Mouse (Mus musculus) forebrain, postnatal 0 days (tissue): ENCODE measurements around the gene Rbms2. TPM values are rescaled to one million over a fixed set of nuclear protein-coding genes. Genes with fewer than 3 reads are reported as not detected.
"Not testable (repeated sequence)": the region's sequence is repeated elsewhere in the genome, so short reads cannot be mapped to it uniquely, and the experiment has no call there.

ENCODE experiments used
- ATAC-seq: fragments of 200-750 bp; cut with Nextera tagmentation; 2 replicates; pipeline ENCODE4 v1.8.0; 2017; ENCODE audit warnings: mild to moderate bottlenecking, moderate library complexity
- DNase-seq: peaks from one replicate; pipeline ENCODE4 v3.0.0-alpha.2; 2015
- H3K27ac ChIP-seq: fragments of 300-500 bp; sonication (generic); 2 replicates; pipeline ENCODE4 v1.5.1; 2014; ENCODE audit warnings: low read depth, mild to moderate bottlenecking, antibody characterized with exemption, low read length, moderate library complexity, mixed read lengths
- H3K27me3 ChIP-seq: fragments of 300-500 bp; sonication (generic); 2 replicates; pipeline ENCODE4 v1.6.1; 2014; ENCODE audit warnings: mild to moderate bottlenecking, low read length, mixed read lengths; ENCODE audit not compliant: insufficient read depth
- H3K36me3 ChIP-seq: fragments of 300-500 bp; sonication (generic); 2 replicates; pipeline ENCODE4 v1.6.1; 2014; ENCODE audit warnings: mild to moderate bottlenecking, moderate library complexity; ENCODE audit not compliant: insufficient read depth
- H3K4me1 ChIP-seq: fragments of 300-500 bp; sonication (generic); 2 replicates; pipeline ENCODE4 v1.6.1; 2014; ENCODE audit warnings: antibody characterized with exemption; ENCODE audit not compliant: insufficient read depth
- H3K4me2 ChIP-seq: fragments of 300-500 bp; sonication (generic); 2 replicates; pipeline ENCODE4 v1.6.1; 2014; ENCODE audit warnings: low read depth, mild to moderate bottlenecking, moderate library complexity
- H3K4me3 ChIP-seq: fragments of 300-500 bp; sonication (generic); 2 replicates; pipeline ENCODE4 v1.5.1; 2014; ENCODE audit warnings: low read depth, low read length, mixed read lengths
- H3K9ac ChIP-seq: fragments of 300-500 bp; sonication (generic); 2 replicates; pipeline ENCODE4 v1.6.1; 2014; ENCODE audit warnings: mild to moderate bottlenecking
- H3K9me3 ChIP-seq: fragments of 300-500 bp; sonication (generic); 2 replicates; pipeline ENCODE4 v1.6.1; 2016; ENCODE audit warnings: low read length
- CTCF ChIP-seq: sonication (generic); IDR thresholded peaks from 2 replicates; pipeline ENCODE4 v1.5.1; 2016; ENCODE audit warnings: antibody characterized with exemption, control low read depth, low read depth
- WGBS: fragments of 180-500 bp; shearing (Covaris S2); extraction: QIAGEN DNeasy Blood & Tissue Kit; methylation state at CpG from one replicate; pipeline ENCODE4 v1.1.7; 2014; 5-methylcytosine and 5-hydroxymethylcytosine counted together
- polyA plus RNA-seq: library from polyadenylated mRNA; unstranded; fragments of >200 nt; fragmentation: Nextera tagmentation; extraction: Ambion mirVana; gene quantifications from 2 replicates; pipeline ENCODE4 v1.2.1, GENCODE M21; 2015
- total RNA-seq: library from RNA; depleted of rRNA; stranded (reverse); fragments of >200 nt; gene quantifications from 2 replicates; pipeline ENCODE4 v1.2.3, GENCODE M21; 2014

Gene Rbms2
- total and polyA plus RNA-seq, 2 experiments from 2014 or later, result 5.6 to 9.9 TPM

DNA sequence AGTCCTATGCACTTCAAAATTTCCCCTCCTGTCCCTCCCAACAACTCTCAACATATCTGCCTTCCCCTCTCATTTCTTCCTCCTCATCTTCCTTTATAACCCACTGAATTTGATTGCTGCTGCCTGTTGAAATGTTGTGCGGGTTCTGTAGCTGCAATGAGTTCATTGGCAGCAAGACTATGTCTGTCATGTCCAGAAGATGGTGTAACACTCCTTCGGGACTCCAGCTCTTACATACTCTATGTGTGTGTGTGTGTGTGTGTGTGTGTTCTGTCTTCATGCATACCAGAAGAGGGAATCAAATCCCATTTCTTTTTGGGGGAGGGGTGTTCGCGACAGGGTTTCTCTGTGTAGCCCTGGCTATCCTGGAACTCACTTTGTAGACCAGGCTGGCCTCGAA is 34.9 kb upstream of the Rbms2 start:
- no peak for ATAC-seq
- no peak overlapping the region for H3K9ac ChIP-seq
- H3K4me2 ChIP-seq, result no peak overlapping the region
- H3K36me3 ChIP-seq, result no peaks in the 10 kb centered on the region
- H3K4me3 ChIP-seq, result no peak overlapping the region
- no peaks in the 10 kb centered on the region for H3K9me3 ChIP-seq
- WGBS, result 89% methylated on average over 5 of the region's 5 CpGs
- TF ChIP-seq CTCF, result no peak
- H3K27ac ChIP-seq, result no peak overlapping the region
- H3K4me1 ChIP-seq, result peaks cover 5% of the 10 kb centered on the region; the same call in 1 of the 2 replicates
- no peak for DNase-seq
- no peaks in the 10 kb centered on the region for H3K27me3 ChIP-seq

DNA sequence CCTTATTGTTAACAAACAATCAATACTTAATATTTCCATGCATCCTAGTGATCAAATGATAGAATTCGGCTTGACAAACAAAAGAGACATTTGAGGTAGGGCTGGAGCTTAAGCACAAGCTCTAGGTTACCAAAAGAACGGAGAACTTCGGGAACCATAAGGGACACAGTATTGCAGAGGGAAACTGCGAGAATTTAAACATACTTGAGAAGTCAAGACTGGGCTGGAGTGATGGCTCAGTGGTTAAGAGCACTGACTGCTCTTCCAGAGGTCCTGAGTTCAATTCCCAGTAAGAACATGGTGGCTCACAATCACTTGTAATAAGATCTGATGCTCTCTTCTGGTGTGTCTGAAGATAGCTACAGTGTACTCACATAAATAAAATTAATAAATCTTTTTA is 34.0 kb upstream of the Rbms2 start:
- H3K4me2 ChIP-seq, H3K4me3 ChIP-seq, H3K9me3 ChIP-seq, DNase-seq, H3K9ac ChIP-seq, H3K27me3 ChIP-seq, H3K27ac ChIP-seq, H3K4me1 ChIP-seq, ATAC-seq, H3K36me3 ChIP-seq: not testable (repeated sequence)
- 94% methylated on average over 4 of the region's 4 CpGs for WGBS

DNA sequence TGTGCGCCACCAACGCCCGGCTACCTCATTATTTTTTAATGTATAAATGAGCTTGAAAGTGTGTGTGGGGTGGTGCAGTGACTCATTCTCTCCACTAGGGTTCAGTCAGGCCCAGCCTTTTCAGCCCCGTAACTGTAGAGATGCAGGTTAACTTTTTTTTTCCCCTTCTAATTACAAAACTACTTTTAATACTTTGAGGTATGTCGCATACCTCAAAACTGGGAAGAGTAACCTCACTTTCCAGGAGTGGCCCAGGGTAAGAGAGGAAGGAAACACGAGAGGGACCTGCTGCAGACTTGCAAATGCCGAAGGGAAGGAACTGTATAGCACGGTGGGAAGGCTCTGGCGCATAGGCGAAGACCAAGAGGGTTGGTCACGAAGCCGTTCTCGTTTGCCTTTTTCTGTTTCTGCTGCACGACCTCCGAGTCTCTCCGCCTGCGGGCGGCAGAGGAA is 32.8 kb upstream of the Rbms2 start:
- no peak overlapping the region for H3K9ac ChIP-seq
- H3K27me3 ChIP-seq, result no peaks in the 10 kb centered on the region
- DNase-seq (peak; percentile 58), ATAC-seq (0 out of 2 replicates have a peak, but pooled peaks have one; percentile 30)
- no peaks in the 10 kb centered on the region for H3K36me3 ChIP-seq
- TF ChIP-seq CTCF, result peak; percentile 72
- H3K4me2 ChIP-seq, result peak overlapping the region; percentile 44
- no peak overlapping the region for H3K27ac ChIP-seq
- H3K9me3 ChIP-seq, result no peaks in the 10 kb centered on the region
- WGBS, result under 1% methylated on average over 18 of the region's 18 CpGs
- peak overlapping the region; percentile 12 for H3K4me3 ChIP-seq
- peaks cover 5% of the 10 kb centered on the region; the same call in 1 of the 2 replicates for H3K4me1 ChIP-seq

DNA sequence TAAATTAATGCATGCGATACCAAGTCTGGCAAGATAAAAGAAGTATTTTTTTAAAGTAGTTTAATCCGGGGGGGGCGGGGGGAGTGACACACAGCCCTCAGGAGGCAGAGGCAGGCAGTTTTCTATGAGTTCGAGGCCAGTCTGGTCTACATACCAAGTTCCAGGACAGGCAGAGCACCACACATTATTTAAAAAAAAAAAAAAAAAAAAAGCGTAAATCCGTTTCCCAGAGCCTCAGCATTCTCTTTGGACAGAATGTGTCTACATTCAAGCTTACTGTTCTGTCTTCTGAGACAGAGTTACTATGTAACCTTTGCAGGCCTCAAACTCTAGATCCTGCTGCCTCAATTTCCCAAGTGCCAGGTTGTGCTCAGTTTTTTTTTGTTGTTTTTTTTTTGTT is 32.1 kb upstream of the Rbms2 start:
- Histone ChIP-seq H3K27me3 (no peaks in the 10 kb centered on the region), H3K27ac (peak overlapping the region; percentile 35; the same call in 1 of the 2 replicates), H3K4me1 (peaks cover 5% of the 10 kb centered on the region; the same call in 1 of the 2 replicates), H3K36me3 (no peaks in the 10 kb centered on the region), H3K4me3 (peak overlapping the region; percentile 56), H3K9me3 (no peaks in the 10 kb centered on the region), H3K9ac (0 out of 2 replicates have a peak overlapping the region, but pooled peaks have one; percentile 37), H3K4me2 (peak overlapping the region; percentile 70)
- DNase-seq (no peak), ATAC-seq (0 out of 2 replicates have a peak, but pooled peaks have one; percentile 1)
- WGBS, result 39% methylated on average over 6 of the region's 6 CpGs
- TF ChIP-seq CTCF, result no peak

DNA sequence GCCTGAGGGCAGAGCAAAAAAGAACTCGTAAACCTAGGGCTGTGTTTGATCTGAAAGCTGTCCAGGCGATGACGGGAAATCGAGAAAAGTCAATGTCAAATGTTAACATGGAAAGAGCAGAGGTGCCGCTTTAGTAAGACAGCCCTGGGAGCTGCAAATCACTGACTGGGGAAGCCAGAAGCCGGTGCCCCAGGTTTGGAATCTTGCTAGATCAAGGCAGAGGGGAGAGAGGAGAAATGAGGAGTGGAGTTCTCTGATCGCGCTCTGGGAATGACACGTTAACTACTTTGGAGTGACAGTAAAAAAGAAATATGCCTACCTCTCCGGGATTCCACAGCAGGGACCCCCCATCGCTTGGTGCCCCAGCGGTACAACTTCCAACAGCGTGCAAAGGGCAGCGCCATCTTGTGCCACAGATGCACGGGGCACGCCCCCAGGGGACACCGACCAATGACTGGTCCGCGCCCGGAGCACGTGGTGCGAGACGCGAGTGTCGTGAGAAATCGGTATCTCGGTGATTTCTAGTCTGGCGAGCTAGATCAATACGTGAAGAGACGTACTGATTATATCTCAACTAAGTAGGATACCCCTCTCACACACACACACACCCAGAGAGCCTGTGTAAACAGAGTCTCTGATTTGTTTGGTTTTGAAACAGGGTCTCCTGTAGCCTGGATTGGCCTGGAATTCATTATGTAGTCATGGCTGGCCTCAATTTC is 31.5 kb upstream of the Rbms2 start, which contains the start of gene Spryd4:
TSS of gene Spryd4 (minus strand) at position 418 of the 719 bp plus-strand sequence.
- peak; percentile 65 for TF ChIP-seq CTCF
- under 1% methylated on average over 30 of the region's 30 CpGs for WGBS
- peak; percentile 99 for ATAC-seq

DNA sequence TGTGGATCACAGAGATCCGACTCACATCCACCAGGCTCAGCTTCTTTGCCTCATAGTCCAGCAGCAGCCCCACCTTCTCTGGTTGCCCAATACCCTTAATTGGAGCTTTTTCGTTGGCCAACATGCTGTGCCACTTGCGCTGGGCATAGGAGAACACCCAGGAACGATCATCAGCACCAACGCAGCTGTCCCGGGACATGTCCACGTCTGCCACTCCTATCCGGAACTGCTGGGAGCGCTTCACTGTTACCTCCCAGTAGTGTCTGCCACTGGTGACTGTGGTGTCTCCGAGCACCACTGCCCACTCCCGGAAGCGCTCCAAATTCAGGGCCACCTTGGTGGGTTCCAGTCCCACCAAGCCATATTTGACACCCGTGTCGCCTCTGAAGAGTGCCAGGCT is 30.9 kb upstream of the Rbms2 start:
- 26% methylated on average over 14 of the region's 14 CpGs for WGBS

More for the DNA sequence above, 31.5 kb upstream of the Rbms2 start, which contains the start of gene Spryd4:
- Histone ChIP-seq H3K4me2 (peak within 1 kb of the TSS; percentile 70), H3K9ac (peak within 1 kb of the TSS; percentile 55), H3K27ac (peak within 1 kb of the TSS; percentile 35; the same call in 1 of the 2 replicates), H3K4me3 (peak within 1 kb of the TSS; percentile 56), H3K4me1 (peaks cover 5% of the 10 kb centered on the region; the same call in 1 of the 2 replicates), H3K9me3 (no peaks in the 10 kb centered on the region), H3K36me3 (no peaks in the 10 kb centered on the region), H3K27me3 (no peaks in the 10 kb centered on the region)
- DNase-seq, result peak; percentile 95

DNA sequence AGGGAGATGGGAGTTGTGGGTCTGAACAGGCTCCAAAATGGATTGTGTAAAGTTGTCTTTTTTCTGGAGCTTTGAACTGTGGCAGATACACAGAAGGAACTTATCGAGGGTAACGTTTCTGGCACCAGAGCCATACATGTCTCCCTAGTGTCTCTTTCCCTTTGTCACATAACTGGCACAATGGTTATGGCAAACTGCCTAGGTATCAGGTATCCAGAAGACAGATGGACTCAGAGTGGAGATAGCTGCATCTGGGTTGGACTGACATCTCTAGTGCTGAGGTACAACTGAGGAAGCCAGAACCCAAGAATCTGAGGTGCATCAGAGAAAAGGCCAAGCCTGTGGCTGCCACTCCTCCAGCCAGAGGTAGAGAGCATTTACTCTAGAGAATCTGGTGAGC is 30.0 kb upstream of the Rbms2 start:
- 88% methylated on average over 2 of the region's 2 CpGs for WGBS
- Histone ChIP-seq H3K9ac (no peak overlapping the region), H3K4me3 (no peak overlapping the region), H3K4me1 (peaks cover 5% of the 10 kb centered on the region; the same call in 1 of the 2 replicates), H3K36me3 (no peaks in the 10 kb centered on the region), H3K9me3 (no peaks in the 10 kb centered on the region), H3K27ac (no peak overlapping the region), H3K4me2 (no peak overlapping the region), H3K27me3 (no peaks in the 10 kb centered on the region)
- no peak for TF ChIP-seq CTCF
- DNase-seq, result no peak
- ATAC-seq, result no peak

More for the DNA sequence above, 30.9 kb upstream of the Rbms2 start:
- Histone ChIP-seq H3K27ac (no peak overlapping the region), H3K9me3 (no peaks in the 10 kb centered on the region), H3K36me3 (no peaks in the 10 kb centered on the region), H3K27me3 (no peaks in the 10 kb centered on the region), H3K4me2 (peak overlapping the region; percentile 70), H3K4me3 (peak overlapping the region; percentile 56), H3K4me1 (peaks cover 5% of the 10 kb centered on the region; the same call in 1 of the 2 replicates), H3K9ac (peak overlapping the region; percentile 55)
- TF ChIP-seq CTCF, result no peak
- ATAC-seq, result no peak
- DNase-seq, result no peak
